Mouse (Mus musculus): ENCODE data around the gene Wdr83os. TPM values are rescaled to one million over a fixed set of nuclear protein-coding genes. Genes with fewer than 3 reads are reported as not detected.

The Wdr83os gene
- total and polyA plus RNA-seq, 3 experiments, result 26.2 to 143 TPM; not detected in 1

DNA sequence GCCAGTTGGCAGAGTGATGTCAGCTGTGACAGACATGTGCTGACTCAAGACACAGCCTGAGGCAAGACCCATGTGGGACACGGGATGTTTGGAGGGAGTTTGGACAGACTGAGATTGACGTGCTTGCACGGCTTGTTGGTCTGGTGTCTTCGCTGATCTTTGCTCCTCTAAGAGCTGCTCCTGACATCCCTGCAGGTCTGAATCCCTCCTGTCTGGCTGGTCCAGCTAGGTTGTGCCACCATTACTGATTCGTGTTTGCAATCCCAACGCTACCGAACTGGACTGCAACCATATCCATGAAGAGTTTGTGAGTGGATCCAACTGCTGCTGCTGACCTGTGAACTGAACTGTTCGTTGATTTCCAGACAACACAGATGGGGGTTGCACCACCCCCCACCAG lies 43.2 kb downstream of the Wdr83os start:
- TF ChIP-seq CHD1 (IDR thresholded peaks at IDR 0.05; ENCODE audit: low read depth, low read length), result no peak
- TF ChIP-seq RAD21 (IDR thresholded peaks at IDR 0.05; ENCODE audit: low read depth, low read length), result no peak
- no peak for TF ChIP-seq SMC3 (IDR thresholded peaks at IDR 0.05; ENCODE audit: low read depth, low read length)
- TF ChIP-seq E2F4 (IDR thresholded peaks at IDR 0.05; ENCODE audit: borderline replicate concordance, low read depth, low read length), result no peak
- Histone ChIP-seq H3K27ac (ENCODE audit: control insufficient read depth, low read depth, low read length) (no peak overlapping the region), H3K9ac (ENCODE audit: control insufficient read depth, low read depth, low read length, poor library complexity, severe bottlenecking) (no peak overlapping the region), H3K27me3 (ENCODE audit: control insufficient read depth in 1 of 2, insufficient read depth in 2 of 2, low read length in 2 of 2) (no peaks in the 10 kb centered on the region), H3K79me2 (ENCODE audit: control insufficient read depth, insufficient read depth, low read length, poor library complexity) (no peaks in the 10 kb centered on the region), H3K4me3 (ENCODE audit: control insufficient read depth in 1 of 2, insufficient read depth in 1 of 2, low read depth in 2 of 2, low read length in 2 of 2) (no peak overlapping the region), H3K9me3 (replicated peaks; ENCODE audit: insufficient read depth, low read length) (no peaks in the 10 kb centered on the region), H3K4me1 (ENCODE audit: control insufficient read depth in 1 of 2, insufficient read depth in 2 of 2, low read length in 2 of 2) (peaks cover 0 to 2% of the 10 kb centered on the region in 2 experiments; a peak in 2 of 4 replicates), H3K36me3 (ENCODE audit: control insufficient read depth in 1 of 2, insufficient read depth in 2 of 2, low read length in 2 of 2) (peaks cover 0 to 2% of the 10 kb centered on the region in 2 experiments; a peak in 1 of 4 replicates)
- DNase-seq (ENCODE audit: low read depth, low spot score), result no peak

Other genes with a start within 250 kb of the Wdr83os start
- gene Gadd45gip1, start 249.2 kb upstream of the Wdr83os start, total RNA-seq (2012; rRNA removed), result 47.5 and 51.8 TPM in 2 replicates
- gene Gadd45gip1, start 249.2 kb upstream of the Wdr83os start, polyA plus RNA-seq (2012; ENCODE audit: insufficient read depth in 1 of 2, insufficient read length in 2 of 2, low read depth in 1 of 2, low replicate concordance in 2 of 2, missing spikeins in 1 of 2), result 10 to 100 TPM in 1 of 2 experiments, not detected in 1; 62.9 TPM
- 62.6 and 66.7 TPM in 2 replicates for gene Rad23a, start 240.1 kb upstream of the Wdr83os start, total RNA-seq (2012; rRNA removed)
- gene Rad23a, start 240.1 kb upstream of the Wdr83os start, polyA plus RNA-seq (2012; ENCODE audit: insufficient read depth in 1 of 2, insufficient read length in 2 of 2, low read depth in 1 of 2, low replicate concordance in 2 of 2, missing spikeins in 1 of 2), result 100 to 1,000 TPM in 1 of 2 experiments, not detected in 1; 155 TPM
- 550 and 567 TPM in 2 replicates for gene Calr, start 233.8 kb upstream of the Wdr83os start, total RNA-seq (2012; rRNA removed)
- gene Calr, start 233.8 kb upstream of the Wdr83os start, polyA plus RNA-seq (2012; ENCODE audit: insufficient read depth in 1 of 2, insufficient read length in 2 of 2, low read depth in 1 of 2, low replicate concordance in 2 of 2, missing spikeins in 1 of 2), result 1,000 to 10,000 TPM in 1 of 2 experiments, not detected in 1; 1,110 TPM
- gene Farsa, start 223.8 kb upstream of the Wdr83os start, total RNA-seq (2012; rRNA removed), result 205 and 245 TPM in 2 replicates
- 100 to 1,000 TPM; 152 to 295 TPM for gene Farsa, start 223.8 kb upstream of the Wdr83os start, polyA plus RNA-seq (2012; ENCODE audit: insufficient read depth in 1 of 2, insufficient read length in 2 of 2, low read depth in 1 of 2, low replicate concordance in 2 of 2, missing spikeins in 1 of 2)
- gene Syce2, start 208.6 kb upstream of the Wdr83os start, total RNA-seq (2012; rRNA removed), result 60.6 and 75.5 TPM in 2 replicates
- gene Syce2, start 208.6 kb upstream of the Wdr83os start, polyA plus RNA-seq (2012; ENCODE audit: insufficient read depth in 1 of 2, insufficient read length in 2 of 2, low read depth in 1 of 2, low replicate concordance in 2 of 2, missing spikeins in 1 of 2), result 100 to 1,000 TPM in 1 of 2 experiments, not detected in 1; 115 TPM
- 9.7 and 10.7 TPM in 2 replicates for gene Gcdh, start 186.8 kb upstream of the Wdr83os start, total RNA-seq (2012; rRNA removed)
- 10 to 100 TPM in 1 of 2 experiments, not detected in 1; 17.3 TPM for gene Gcdh, start 186.8 kb upstream of the Wdr83os start, polyA plus RNA-seq (2012; ENCODE audit: insufficient read depth in 1 of 2, insufficient read length in 2 of 2, low read depth in 1 of 2, low replicate concordance in 2 of 2, missing spikeins in 1 of 2)
- 178 and 234 TPM in 2 replicates for gene Klf1, start 178.8 kb upstream of the Wdr83os start, total RNA-seq (2012; rRNA removed)
- 100 to 1,000 TPM in 1 of 2 experiments, not detected in 1; 262 TPM for gene Klf1, start 178.8 kb upstream of the Wdr83os start, polyA plus RNA-seq (2012; ENCODE audit: insufficient read depth in 1 of 2, insufficient read length in 2 of 2, low read depth in 1 of 2, low replicate concordance in 2 of 2, missing spikeins in 1 of 2)
- 53.7 and 62.3 TPM in 2 replicates for gene Dnase2a, start 172.2 kb upstream of the Wdr83os start, total RNA-seq (2012; rRNA removed)
- gene Dnase2a, start 172.2 kb upstream of the Wdr83os start, polyA plus RNA-seq (2012; ENCODE audit: insufficient read depth in 1 of 2, insufficient read length in 2 of 2, low read depth in 1 of 2, low replicate concordance in 2 of 2, missing spikeins in 1 of 2), result 10 to 100 TPM in 1 of 2 experiments, not detected in 1; 83.4 TPM
- 0.49 and 0.77 TPM in 2 replicates for gene Mast1, start 143.4 kb upstream of the Wdr83os start, total RNA-seq (2012; rRNA removed)
- 1 to 10 TPM in 1 of 2 experiments, not detected in 1; 4.5 TPM for gene Mast1, start 143.4 kb upstream of the Wdr83os start, polyA plus RNA-seq (2012; ENCODE audit: insufficient read depth in 1 of 2, insufficient read length in 2 of 2, low read depth in 1 of 2, low replicate concordance in 2 of 2, missing spikeins in 1 of 2)
- 0.08 TPM in 1 of 2 replicates, not detected in the other for gene Rtbdn, start 133.7 kb upstream of the Wdr83os start, total RNA-seq (2012; rRNA removed)
- gene Rtbdn, start 133.7 kb upstream of the Wdr83os start, polyA plus RNA-seq (2012; ENCODE audit: insufficient read depth in 1 of 2, insufficient read length in 2 of 2, low read depth in 1 of 2, low replicate concordance in 2 of 2, missing spikeins in 1 of 2), result under 1 TPM in 1 of 2 experiments, not detected in 1; 0.11 TPM
- gene Gm49661, start 111.3 kb upstream of the Wdr83os start, total RNA-seq (2012; rRNA removed), result 3.9 and 4.7 TPM in 2 replicates
- not detected for gene Gm49661, start 111.3 kb upstream of the Wdr83os start, polyA plus RNA-seq (2012; ENCODE audit: insufficient read depth in 1 of 2, insufficient read length in 2 of 2, low read depth in 1 of 2, low replicate concordance in 2 of 2, missing spikeins in 1 of 2)
- gene Prdx2, start 111.2 kb upstream of the Wdr83os start, total RNA-seq (2012; rRNA removed), result 502 and 643 TPM in 2 replicates
- 100 to 1,000 TPM; 679 to 773 TPM for gene Prdx2, start 111.2 kb upstream of the Wdr83os start, polyA plus RNA-seq (2012; ENCODE audit: insufficient read depth in 1 of 2, insufficient read length in 2 of 2, low read depth in 1 of 2, low replicate concordance in 2 of 2, missing spikeins in 1 of 2)
- gene Rnaseh2a, start 111.0 kb upstream of the Wdr83os start, total RNA-seq (2012; rRNA removed), result 105 TPM in 2 replicates
- gene Rnaseh2a, start 111.0 kb upstream of the Wdr83os start, polyA plus RNA-seq (2012; ENCODE audit: insufficient read depth in 1 of 2, insufficient read length in 2 of 2, low read depth in 1 of 2, low replicate concordance in 2 of 2, missing spikeins in 1 of 2), result 100 to 1,000 TPM in 1 of 2 experiments, not detected in 1; 109 TPM
- gene Junb, start 102.0 kb upstream of the Wdr83os start, total RNA-seq (2012; rRNA removed), result 49.6 and 72.7 TPM in 2 replicates
- gene Junb, start 102.0 kb upstream of the Wdr83os start, polyA plus RNA-seq (2012; ENCODE audit: insufficient read depth in 1 of 2, insufficient read length in 2 of 2, low read depth in 1 of 2, low replicate concordance in 2 of 2, missing spikeins in 1 of 2), result 10 to 100 TPM in 1 of 2 experiments, not detected in 1; 41.6 TPM
- 10.5 and 11.5 TPM in 2 replicates for gene Hook2, start 90.1 kb upstream of the Wdr83os start, total RNA-seq (2012; rRNA removed)
- gene Hook2, start 90.1 kb upstream of the Wdr83os start, polyA plus RNA-seq (2012; ENCODE audit: insufficient read depth in 1 of 2, insufficient read length in 2 of 2, low read depth in 1 of 2, low replicate concordance in 2 of 2, missing spikeins in 1 of 2), result 10 to 100 TPM in 1 of 2 experiments, not detected in 1; 17.5 TPM
- 0.04 TPM in 1 of 2 replicates, not detected in the other for gene Best2, start 66.2 kb upstream of the Wdr83os start, total RNA-seq (2012; rRNA removed)
- gene Best2, start 66.2 kb upstream of the Wdr83os start, polyA plus RNA-seq (2012; ENCODE audit: insufficient read depth in 1 of 2, insufficient read length in 2 of 2, low read depth in 1 of 2, low replicate concordance in 2 of 2, missing spikeins in 1 of 2), result under 1 TPM in 1 of 2 experiments, not detected in 1; 0.13 TPM
- gene Asna1, start 55.5 kb upstream of the Wdr83os start, total RNA-seq (2012; rRNA removed), result 115 and 132 TPM in 2 replicates
- 100 to 1,000 TPM in 1 of 2 experiments, not detected in 1; 192 TPM for gene Asna1, start 55.5 kb upstream of the Wdr83os start, polyA plus RNA-seq (2012; ENCODE audit: insufficient read depth in 1 of 2, insufficient read length in 2 of 2, low read depth in 1 of 2, low replicate concordance in 2 of 2, missing spikeins in 1 of 2)
- gene Trir, start 53.9 kb upstream of the Wdr83os start, total RNA-seq (2012; rRNA removed), result 224 and 264 TPM in 2 replicates
- gene Trir, start 53.9 kb upstream of the Wdr83os start, polyA plus RNA-seq (2012; ENCODE audit: insufficient read depth in 1 of 2, insufficient read length in 2 of 2, low read depth in 1 of 2, low replicate concordance in 2 of 2, missing spikeins in 1 of 2), result 100 to 1,000 TPM; 283 to 442 TPM
- gene Tnpo2, start 43.8 kb upstream of the Wdr83os start, total RNA-seq (2012; rRNA removed), result 55.6 and 62.3 TPM in 2 replicates
- 10 to 100 TPM; 29.2 to 86.8 TPM for gene Tnpo2, start 43.8 kb upstream of the Wdr83os start, polyA plus RNA-seq (2012; ENCODE audit: insufficient read depth in 1 of 2, insufficient read length in 2 of 2, low read depth in 1 of 2, low replicate concordance in 2 of 2, missing spikeins in 1 of 2)
- 6.5 and 10.6 TPM in 2 replicates for gene Fbxw9, start 20.7 kb upstream of the Wdr83os start, total RNA-seq (2012; rRNA removed)
- 10 to 100 TPM in 1 of 2 experiments, not detected in 1; 13.9 TPM for gene Fbxw9, start 20.7 kb upstream of the Wdr83os start, polyA plus RNA-seq (2012; ENCODE audit: insufficient read depth in 1 of 2, insufficient read length in 2 of 2, low read depth in 1 of 2, low replicate concordance in 2 of 2, missing spikeins in 1 of 2)
- gene Gm5741, start 12.8 kb upstream of the Wdr83os start, total RNA-seq (2012; rRNA removed), result not detected in 2 replicates
- gene Gm5741, start 12.8 kb upstream of the Wdr83os start, polyA plus RNA-seq (2012; ENCODE audit: insufficient read depth in 1 of 2, insufficient read length in 2 of 2, low read depth in 1 of 2, low replicate concordance in 2 of 2, missing spikeins in 1 of 2), result 1 to 10 TPM in 1 of 2 experiments, not detected in 1; 1.0 TPM
- 42.5 and 44.6 TPM in 2 replicates for gene Dhps, start 9.0 kb upstream of the Wdr83os start, total RNA-seq (2012; rRNA removed)
- gene Dhps, start 9.0 kb upstream of the Wdr83os start, polyA plus RNA-seq (2012; ENCODE audit: insufficient read depth in 1 of 2, insufficient read length in 2 of 2, low read depth in 1 of 2, low replicate concordance in 2 of 2, missing spikeins in 1 of 2), result 10 to 100 TPM in 1 of 2 experiments, not detected in 1; 68.3 TPM
- gene Wdr83, start 566 bp downstream of the Wdr83os start, total RNA-seq (2012; rRNA removed), result 27.0 and 29.5 TPM in 2 replicates
- gene Wdr83, start 566 bp downstream of the Wdr83os start, polyA plus RNA-seq (2012; ENCODE audit: insufficient read depth in 1 of 2, insufficient read length in 2 of 2, low read depth in 1 of 2, low replicate concordance in 2 of 2, missing spikeins in 1 of 2), result 10 to 100 TPM in 1 of 2 experiments, not detected in 1; 58.4 TPM
- 10.8 and 11.5 TPM in 2 replicates for gene Man2b1, start 2.5 kb downstream of the Wdr83os start, total RNA-seq (2012; rRNA removed)
- 10 to 100 TPM in 1 of 2 experiments, not detected in 1; 24.7 TPM for gene Man2b1, start 2.5 kb downstream of the Wdr83os start, polyA plus RNA-seq (2012; ENCODE audit: insufficient read depth in 1 of 2, insufficient read length in 2 of 2, low read depth in 1 of 2, low replicate concordance in 2 of 2, missing spikeins in 1 of 2)
- not detected in 2 replicates for gene Zfp791, start 42.4 kb downstream of the Wdr83os start, total RNA-seq (2012; rRNA removed)
- under 1 TPM in 1 of 2 experiments, not detected in 1; 0.03 TPM for gene Zfp791, start 42.4 kb downstream of the Wdr83os start, polyA plus RNA-seq (2012; ENCODE audit: insufficient read depth in 1 of 2, insufficient read length in 2 of 2, low read depth in 1 of 2, low replicate concordance in 2 of 2, missing spikeins in 1 of 2)
- not detected in 2 replicates for gene Cks1brt, start 71.2 kb downstream of the Wdr83os start, total RNA-seq (2012; rRNA removed)
- gene Cks1brt, start 71.2 kb downstream of the Wdr83os start, polyA plus RNA-seq (2012; ENCODE audit: insufficient read depth in 1 of 2, insufficient read length in 2 of 2, low read depth in 1 of 2, low replicate concordance in 2 of 2, missing spikeins in 1 of 2), result not detected
- not detected in 2 replicates for gene Olfr371, start 145.2 kb downstream of the Wdr83os start, total RNA-seq (2012; rRNA removed)
- not detected for gene Olfr371, start 145.2 kb downstream of the Wdr83os start, polyA plus RNA-seq (2012; ENCODE audit: insufficient read depth in 1 of 2, insufficient read length in 2 of 2, low read depth in 1 of 2, low replicate concordance in 2 of 2, missing spikeins in 1 of 2)
- 92.3 and 115 TPM in 2 replicates for gene Orc6, start 218.9 kb downstream of the Wdr83os start, total RNA-seq (2012; rRNA removed)
- 10 to 100 TPM in 1 of 2 experiments, not detected in 1; 87.7 TPM for gene Orc6, start 218.9 kb downstream of the Wdr83os start, polyA plus RNA-seq (2012; ENCODE audit: insufficient read depth in 1 of 2, insufficient read length in 2 of 2, low read depth in 1 of 2, low replicate concordance in 2 of 2, missing spikeins in 1 of 2)
- 91.5 and 92.1 TPM in 2 replicates for gene Vps35, start 219.1 kb downstream of the Wdr83os start, total RNA-seq (2012; rRNA removed)
- 10 to 100 TPM in 1 of 2 experiments, not detected in 1; 68.4 TPM for gene Vps35, start 219.1 kb downstream of the Wdr83os start, polyA plus RNA-seq (2012; ENCODE audit: insufficient read depth in 1 of 2, insufficient read length in 2 of 2, low read depth in 1 of 2, low replicate concordance in 2 of 2, missing spikeins in 1 of 2)

Measured in MEL (cell line).